Mouse (Mus musculus) CH12.LX (cell line): ENCODE results near the gene Cd151.

Experiments
- CTCF ChIP-seq, 2 experiments: IDR thresholded peaks in 1 of 2; conservative IDR thresholded peaks in 1 of 2; 2 replicates each; pipeline ENCODE4 v1.5.1; 2011 to 2012; ENCODE audit warnings: low read depth in 2 of 2, low read length in 2 of 2, improper control_type of control experiment in 1 of 2, inconsistent platforms in 1 of 2, mild to moderate bottlenecking in 1 of 2, moderate library complexity in 1 of 2
- EP300 ChIP-seq: IDR thresholded peaks from 2 replicates; pipeline ENCODE4 v1.6.1; 2011; ENCODE audit warnings: low read length, improper control_type of control experiment
- MAZ ChIP-seq: IDR thresholded peaks from 2 replicates; pipeline ENCODE4 v1.6.1; 2012; ENCODE audit warnings: low read depth, mild to moderate bottlenecking, inconsistent platforms, low read length, improper control_type of control experiment, moderate library complexity
- MEF2A ChIP-seq: IDR thresholded peaks from 2 replicates; pipeline ENCODE4 v1.6.1; 2014; ENCODE audit warnings: low read depth, mild to moderate bottlenecking, inconsistent platforms, low read length, improper control_type of control experiment, borderline replicate concordance
- POLR2AphosphoS2 ChIP-seq: IDR thresholded peaks from 2 replicates; pipeline ENCODE4 v1.6.1; 2011; ENCODE audit warnings: low read depth, low read length, improper control_type of control experiment
- UBTF ChIP-seq: IDR thresholded peaks from 2 replicates; pipeline ENCODE4 v1.6.1; 2012; ENCODE audit warnings: low read depth, mild to moderate bottlenecking, inconsistent platforms, low read length, improper control_type of control experiment, moderate library complexity
- USF1 ChIP-seq: IDR thresholded peaks from 2 replicates; pipeline ENCODE4 v1.6.1; 2014; ENCODE audit warnings: low read depth, mild to moderate bottlenecking, inconsistent platforms, low read length, improper control_type of control experiment
- ZC3H11A ChIP-seq: IDR thresholded peaks from 2 replicates; pipeline ENCODE4 v1.6.1; 2012; ENCODE audit warnings: low read depth, mild to moderate bottlenecking, inconsistent platforms, low read length, improper control_type of control experiment

DNA sequence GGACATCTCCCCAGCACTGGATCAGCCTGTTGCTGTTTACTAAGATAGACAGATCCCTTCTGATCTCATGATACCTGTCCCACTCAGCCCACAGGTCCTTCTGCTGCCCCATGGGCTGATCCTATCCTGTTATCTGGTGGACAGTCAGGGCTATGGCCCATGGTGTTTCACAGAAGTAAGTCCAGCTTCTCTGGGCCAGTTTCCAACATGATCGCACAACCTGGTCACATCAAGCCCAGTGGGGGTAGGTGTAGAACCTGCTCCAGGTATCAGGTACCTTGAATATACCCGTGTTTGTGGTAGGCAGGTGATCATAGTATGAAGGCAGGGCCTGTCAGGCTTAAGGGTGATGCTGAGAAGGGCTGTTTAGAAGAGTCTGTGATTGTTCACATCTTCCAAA, 28.2 kb downstream of the Cd151 start:
- TF ChIP-seq CTCF (conservative IDR thresholded peaks at IDR 0.05 in 1 of 2, IDR thresholded peaks at IDR 0.05 in 1 of 2; ENCODE audit: low read depth in 2 of 2, low read length in 2 of 2) (no peak), MEF2A (no peak), MAZ (no peak), EP300 (no peak), POLR2AphosphoS2 (no peak), UBTF (no peak), USF1 (no peak), ZC3H11A (no peak)
